Mouse (Mus musculus): ENCODE data around the gene Cdc34b.
"Not testable (repeated sequence)": the region's sequence is repeated elsewhere in the genome, so short reads cannot be mapped to it uniquely, and the experiment has no call there.

Gene Cdc34b

DNA sequence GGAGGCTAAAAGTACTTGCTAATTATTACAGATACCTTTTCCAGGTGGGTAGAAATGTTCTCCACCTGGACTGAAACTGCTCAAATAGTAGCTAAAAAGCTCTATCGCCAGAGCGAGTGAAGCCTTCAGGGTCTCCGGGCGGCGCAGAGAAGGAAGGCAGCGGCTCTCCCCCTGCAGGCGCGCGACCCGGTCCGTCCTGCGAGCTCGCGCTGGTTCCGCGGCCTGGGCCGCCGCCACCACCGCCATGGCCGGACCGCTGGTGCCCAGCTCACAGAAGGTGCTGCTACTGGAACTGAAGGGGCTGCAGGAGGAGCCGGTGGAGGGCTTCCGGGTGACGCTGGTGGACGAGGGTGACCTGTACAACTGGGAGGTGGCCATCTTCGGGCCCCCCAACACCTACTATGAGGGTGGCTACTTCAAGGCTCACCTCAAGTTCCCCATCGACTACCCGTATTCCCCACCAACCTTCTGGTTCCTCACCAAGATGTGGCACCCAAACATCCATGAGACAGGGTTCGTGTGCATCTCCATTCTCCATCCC, at the start of gene Cdc34b:
Cdc34b (plus strand) TSS at position 51 of the 541 bp plus-strand sequence.
- no peak for DNase-seq

DNA sequence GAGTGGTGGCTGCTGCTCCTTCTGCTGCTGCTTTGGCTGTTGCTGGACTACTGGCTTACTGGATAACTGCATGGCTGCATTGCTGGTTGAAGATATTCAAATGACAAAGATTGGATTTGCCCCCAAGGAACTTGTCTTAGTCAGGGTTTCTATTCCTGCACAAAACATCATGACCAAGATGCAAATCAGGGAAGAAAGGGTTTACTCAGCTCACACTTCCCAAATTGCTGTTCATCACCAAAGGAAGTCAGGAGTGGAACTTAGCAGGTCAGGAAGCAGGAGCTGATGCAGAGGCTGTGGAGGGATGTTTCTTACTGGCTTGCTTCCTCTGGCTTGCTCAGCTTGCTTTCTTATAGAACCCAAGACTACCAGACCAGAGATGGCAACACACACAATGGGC, 49.1 kb upstream of the Cdc34b start:
- not testable (repeated sequence) for DNase-seq

GRCm38 (mm10) chr11:94695508-94695907, 46.1 kb upstream of the Cdc34b start:
- no peak for DNase-seq

- DNase-seq, result no peak
These were observed 44.4 kb upstream of the Cdc34b start for GRCm38 (mm10) chr11:94697140-94697539.

DNA sequence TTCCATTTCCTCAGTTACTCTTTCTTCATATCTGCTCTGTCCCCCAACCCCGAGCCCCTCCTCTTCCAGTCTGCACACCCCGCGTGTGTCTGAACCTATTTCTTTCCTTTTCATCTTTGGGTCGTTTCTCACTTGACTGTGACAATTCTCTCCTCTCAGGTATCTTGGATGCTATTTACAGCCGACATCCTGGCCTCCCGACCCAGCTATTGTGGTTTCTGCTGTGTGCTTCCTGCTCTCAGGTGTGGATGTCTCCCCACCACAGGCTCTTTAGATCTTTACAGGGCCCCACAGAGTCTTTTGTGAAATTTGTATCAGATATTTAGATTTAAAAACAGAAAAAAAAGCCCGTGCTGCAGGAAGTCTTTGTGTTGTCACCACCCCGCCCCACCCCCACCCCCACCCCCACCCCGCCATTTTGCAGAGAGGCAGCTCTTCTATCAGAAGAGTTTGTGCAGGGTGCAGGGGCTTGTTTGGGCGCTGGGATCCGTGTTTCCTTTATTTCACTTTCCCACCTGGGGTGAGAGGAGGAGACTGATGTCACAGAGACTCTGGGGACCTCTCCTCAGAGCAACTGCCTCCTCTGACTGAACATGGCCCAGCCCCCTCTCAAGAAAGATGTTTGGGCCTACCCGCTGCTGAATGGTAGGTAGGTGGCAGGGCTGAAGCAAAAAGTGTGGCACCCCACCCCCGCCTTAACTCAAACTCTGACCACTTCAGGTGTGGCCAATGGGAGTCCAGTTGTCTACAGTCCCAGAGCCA, 43.7 kb upstream of the Cdc34b start:
- no peak for DNase-seq

- DNase-seq, result no peak
These were observed 42.2 kb upstream of the Cdc34b start for GRCm38 (mm10) chr11:94699399-94699798.

- DNase-seq, result peak; percentile 29 to 44
These were observed 40.0 kb upstream of the Cdc34b start for GRCm38 (mm10) chr11:94701401-94702215.

- DNase-seq, result peak; percentile 20 to 36
These were observed 39.4 kb upstream of the Cdc34b start for GRCm38 (mm10) chr11:94702216-94702610.

GRCm38 (mm10) chr11:94704020-94704419, 37.6 kb upstream of the Cdc34b start:
- no peak for DNase-seq

GRCm38 (mm10) chr11:94704472-94704871, 37.1 kb upstream of the Cdc34b start, which contains the start of gene Gm11541:
Gm11541 (minus strand) TSS chr11:94704499.
- DNase-seq, result no peak

DNA sequence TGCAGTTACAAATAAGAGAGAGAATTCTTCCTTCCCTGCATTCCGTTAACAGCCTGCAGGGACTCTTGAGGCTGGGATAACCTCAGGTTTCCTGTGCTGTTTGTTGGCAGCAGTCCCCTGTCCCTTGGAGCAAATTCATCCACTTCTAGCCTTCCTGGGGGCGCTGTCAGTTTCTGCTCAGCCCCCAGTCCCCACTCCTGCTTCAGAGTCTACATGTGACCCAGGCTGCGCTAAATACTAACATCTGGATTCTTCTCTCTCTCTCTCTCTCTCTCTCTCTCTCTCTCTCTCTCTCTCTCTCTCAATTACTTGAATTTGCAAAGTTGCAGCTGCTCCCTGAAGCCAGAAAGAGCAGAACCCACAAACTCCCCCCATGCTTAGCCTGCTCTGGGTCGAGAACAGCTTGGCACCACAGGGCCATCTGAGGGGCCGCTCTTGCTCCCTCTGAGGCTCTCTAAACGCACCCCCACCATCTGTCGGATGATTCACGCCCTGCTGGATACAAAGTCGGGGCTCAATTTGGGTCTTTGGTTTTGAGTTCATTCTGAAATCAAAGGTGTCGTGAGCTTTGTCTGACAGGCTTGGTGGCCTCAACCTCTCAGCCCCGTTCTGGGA, 28.2 kb upstream of the Cdc34b start:
- DNase-seq, result peak in 1 of 2 experiments; percentile 17

DNA sequence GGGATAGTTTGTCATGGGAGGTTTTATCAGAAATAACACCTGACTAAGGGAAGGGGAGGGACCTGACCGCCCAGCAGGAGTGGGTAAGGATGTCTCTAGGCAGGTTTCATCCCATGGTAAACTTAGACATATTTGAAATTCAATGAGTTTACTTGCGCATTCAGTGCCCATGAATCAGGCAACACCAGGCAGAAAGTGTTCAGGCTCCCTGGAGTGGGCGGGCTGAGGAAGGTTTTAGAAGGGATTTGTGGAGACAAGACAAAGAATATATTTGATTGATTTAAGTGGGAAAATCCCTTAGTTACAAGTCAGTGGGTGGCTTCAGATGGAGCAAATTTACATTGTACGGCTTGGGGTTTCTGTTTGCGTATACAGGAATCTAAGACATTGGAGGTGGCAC, 26.0 kb upstream of the Cdc34b start:
- DNase-seq, result no peak

DNA sequence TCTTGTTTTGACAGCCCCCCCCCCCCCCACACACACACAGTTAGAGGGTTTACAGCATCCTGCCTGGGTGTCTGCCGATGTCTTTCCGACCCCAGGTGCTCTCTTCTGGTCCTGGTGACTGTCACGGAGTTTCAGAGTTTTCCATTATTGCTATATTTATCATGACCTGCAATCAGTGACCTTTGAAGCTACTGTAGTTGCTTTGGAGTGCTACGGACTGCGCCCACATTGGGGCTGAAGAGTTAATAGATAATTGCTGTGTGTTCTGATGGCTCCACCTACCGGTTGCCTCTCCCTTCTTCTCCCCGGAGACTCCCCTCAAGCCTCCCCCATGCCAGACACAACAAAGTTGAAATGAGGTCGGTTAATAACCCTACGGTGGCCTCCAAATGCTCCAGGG, 24.8 kb upstream of the Cdc34b start:
- peak; percentile 35 to 61 for DNase-seq

- DNase-seq, result no peak
These were observed 24.3 kb upstream of the Cdc34b start for GRCm38 (mm10) chr11:94717239-94717638.

DNA sequence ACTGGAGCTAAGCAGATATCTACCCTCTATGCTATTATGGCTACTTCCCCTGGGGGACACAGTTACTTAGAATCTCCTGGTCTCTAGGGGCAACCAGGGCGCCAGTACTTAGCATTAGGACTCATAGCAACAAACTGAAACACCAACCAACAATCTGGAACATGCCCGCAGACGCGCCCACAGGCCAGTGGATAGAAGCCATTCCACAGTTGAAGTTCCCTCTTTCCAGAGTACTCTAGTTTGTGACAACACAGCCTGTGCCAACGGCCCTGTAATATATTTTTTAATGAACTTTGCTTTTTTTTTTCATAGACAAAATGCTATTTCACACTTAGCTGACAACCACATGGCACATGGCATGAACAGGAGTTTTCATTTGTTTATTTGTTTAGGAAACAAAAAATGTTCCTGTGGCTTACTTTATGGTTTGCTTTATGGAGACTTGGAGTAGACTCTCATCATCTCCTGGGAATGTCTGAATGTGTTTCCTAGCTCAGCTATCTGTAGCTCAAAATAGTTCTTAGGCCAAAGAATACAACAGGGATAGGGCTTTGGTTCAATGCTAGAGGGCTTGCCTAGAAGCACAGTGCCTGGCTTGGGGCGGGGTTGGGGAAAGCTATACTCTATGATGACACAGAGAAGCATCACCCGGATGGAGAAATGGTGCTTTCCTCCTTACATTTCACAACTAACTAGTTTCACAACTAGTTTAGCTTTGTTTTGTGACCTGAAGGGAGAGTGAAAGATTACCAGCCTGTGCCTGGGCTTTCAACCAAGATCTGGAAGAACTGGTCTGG, 23.3 kb upstream of the Cdc34b start:
- no peak for DNase-seq

GRCm38 (mm10) chr11:94719216-94719615, 22.4 kb upstream of the Cdc34b start:
- DNase-seq, result no peak

DNA sequence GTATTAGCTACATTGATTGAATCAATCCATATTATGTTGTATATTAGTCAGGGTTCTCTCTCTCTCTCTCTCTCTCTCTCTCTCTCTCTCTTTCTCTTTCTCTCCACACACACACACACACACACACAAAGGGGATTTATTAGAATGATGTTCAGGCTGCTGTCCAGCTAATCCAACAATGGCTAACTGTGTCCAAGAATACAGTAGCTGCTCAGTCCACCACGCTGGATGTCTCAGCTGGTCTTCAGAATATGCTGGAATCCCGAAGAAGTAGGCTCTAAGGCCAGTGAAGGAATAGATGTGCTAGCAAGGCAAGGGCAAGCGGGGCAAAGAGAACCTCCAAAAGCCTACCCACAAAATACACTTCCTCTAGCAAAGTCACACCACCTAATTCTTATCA, 14.3 kb upstream of the Cdc34b start:
- no peak for DNase-seq

DNA sequence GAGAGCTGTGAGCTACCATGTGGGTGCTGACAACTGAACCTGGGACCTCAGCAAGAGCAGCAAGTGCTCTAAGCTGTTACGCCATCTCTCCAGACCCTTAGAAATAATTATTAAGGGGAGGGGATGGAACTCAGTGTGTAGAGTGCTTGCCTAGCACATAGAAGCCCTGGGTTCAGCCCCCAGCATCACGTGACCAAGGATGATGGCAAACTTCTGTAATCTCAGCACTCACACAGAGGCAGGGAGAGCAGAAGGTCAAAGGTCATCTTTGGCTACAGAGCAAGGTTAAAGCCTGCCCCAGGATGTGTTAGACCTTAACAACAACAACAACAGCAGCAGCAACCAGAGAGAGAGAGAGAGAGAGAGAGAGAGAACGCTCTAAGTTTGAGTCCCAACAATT, 13.0 kb upstream of the Cdc34b start:
- no peak for DNase-seq

GRCm38 (mm10) chr11:94729565-94729964, 12.0 kb upstream of the Cdc34b start:
- no peak for DNase-seq

DNA sequence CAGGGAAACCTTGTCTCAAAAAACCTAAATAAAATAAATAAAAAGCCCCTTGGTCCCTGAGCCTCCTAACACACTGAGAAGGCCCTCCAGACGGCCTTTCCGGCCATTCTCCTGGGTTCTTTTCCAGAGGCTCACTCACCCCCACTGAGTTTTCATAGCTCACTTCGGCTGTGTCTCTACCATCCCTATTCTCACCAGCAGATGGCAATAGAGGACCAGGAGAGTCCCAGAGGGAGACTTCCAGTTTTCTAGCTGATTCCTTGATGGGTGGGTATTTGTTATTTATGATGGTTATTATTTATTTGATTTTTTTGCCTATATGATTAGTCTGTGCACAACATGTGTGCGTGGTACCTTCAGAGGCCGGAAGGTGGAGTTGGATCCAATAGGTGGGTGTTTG, 11.3 kb upstream of the Cdc34b start:
- peak; percentile 57 to 80 for DNase-seq

DNA sequence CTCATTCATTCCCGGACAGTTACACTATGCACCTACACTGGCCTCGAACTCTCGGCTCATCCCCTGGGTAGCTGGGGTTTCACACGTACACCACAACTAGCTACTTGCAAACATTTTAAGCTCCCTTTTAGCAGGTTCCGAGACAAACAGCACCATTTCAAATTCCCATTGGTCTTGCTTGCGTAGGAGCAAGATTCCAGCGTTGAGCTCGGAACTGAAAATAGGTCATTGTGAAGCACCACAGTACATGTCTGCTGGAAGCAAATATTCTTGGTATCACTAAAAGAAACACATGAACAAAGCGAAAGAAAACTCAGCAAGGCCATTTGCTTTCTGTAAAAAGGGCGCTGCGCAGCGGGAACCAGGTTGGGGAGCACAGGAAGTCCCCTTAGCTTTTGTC, 10.4 kb upstream of the Cdc34b start:
- DNase-seq, result no peak

DNA sequence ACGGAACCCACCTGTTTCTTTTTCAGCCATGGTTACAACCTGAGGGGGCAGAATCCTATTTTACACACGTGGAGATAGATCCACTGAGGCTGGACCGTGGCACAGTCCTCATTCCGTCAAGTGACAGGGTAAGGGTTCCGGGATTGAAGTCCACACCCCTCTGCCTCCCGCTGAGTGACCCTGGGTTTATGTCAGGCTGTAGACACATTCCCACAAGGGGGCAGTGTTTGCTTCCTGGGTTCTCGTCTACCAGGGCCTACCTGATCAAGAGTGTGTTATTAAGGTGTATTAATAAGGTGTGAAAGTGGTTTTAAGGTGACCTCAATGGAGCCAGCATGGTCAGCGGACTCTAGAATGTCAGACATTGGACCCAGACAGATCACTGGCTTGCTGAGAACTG, 8.8 kb upstream of the Cdc34b start:
- no peak for DNase-seq

All from cerebellum, postnatal 25 days (tissue).